Mouse (Mus musculus) midbrain, embryonic 12.5 days (tissue): ENCODE data around the gene Mettl14. TPM values are rescaled to one million over a fixed set of nuclear protein-coding genes. Genes with fewer than 3 reads are reported as not detected.

Experiments used
- ATAC-seq: fragments of 200-750 bp; cut with Nextera tagmentation; 2 replicates; pipeline ENCODE4 v1.8.0; 2017; ENCODE audit warnings: low read depth, moderate TSS enrichment, moderate library complexity; ENCODE audit not compliant: low FRiP score
- H3K27ac ChIP-seq: fragments of 300-500 bp; sonication (generic); replicated peaks from 2 replicates; pipeline ENCODE4 v1.5.1; 2016; ENCODE audit warnings: mild to moderate bottlenecking
- H3K27me3 ChIP-seq: fragments of 300-500 bp; sonication (generic); 2 replicates; pipeline ENCODE4 v1.6.1; 2016; ENCODE audit warnings: mild to moderate bottlenecking
- H3K36me3 ChIP-seq: fragments of 300-500 bp; sonication (generic); 2 replicates; pipeline ENCODE4 v1.6.1; 2016
- H3K4me1 ChIP-seq: fragments of 300-500 bp; sonication (generic); 2 replicates; pipeline ENCODE4 v1.6.1; 2016
- H3K4me2 ChIP-seq: fragments of 300-500 bp; sonication (generic); replicated peaks from 2 replicates; pipeline ENCODE4 v1.6.1; 2016; ENCODE audit warnings: mild to moderate bottlenecking, moderate library complexity
- H3K4me3 ChIP-seq: fragments of 300-500 bp; sonication (generic); 2 replicates; pipeline ENCODE4 v1.5.1; 2016; ENCODE audit warnings: mild to moderate bottlenecking
- H3K9ac ChIP-seq: fragments of 300-500 bp; sonication (generic); replicated peaks from 2 replicates; pipeline ENCODE4 v1.6.1; 2016; ENCODE audit warnings: mild to moderate bottlenecking, moderate library complexity
- H3K9me3 ChIP-seq: fragments of 300-500 bp; sonication (generic); 2 replicates; pipeline ENCODE4 v1.6.1; 2016; ENCODE audit warnings: mild to moderate bottlenecking
- WGBS: fragments of 180-500 bp; shearing (Covaris S2); methylation state at CpG from one replicate; pipeline ENCODE4 v1.1.7; 2016; 5-methylcytosine and 5-hydroxymethylcytosine counted together
- polyA plus RNA-seq: library from polyadenylated mRNA; unstranded; fragments of >200 nt; fragmentation: Nextera tagmentation; extraction: Ambion mirVana; gene quantifications from 2 replicates; pipeline ENCODE4 v1.2.1, GENCODE M21; 2016

The Mettl14 gene
- polyA plus RNA-seq, 1 experiment from 2014 or later, result 37.5 TPM

GRCm38 (mm10) chr3:123353183-123353582, 32.7 kb downstream of the Mettl14 start:
- no peak overlapping the region for H3K4me3 ChIP-seq
- H3K9ac ChIP-seq, result no peak overlapping the region
- 69% methylated on average over 6 of the region's 6 CpGs for WGBS
- H3K4me1 ChIP-seq, result no peaks in the 10 kb centered on the region
- no peak overlapping the region for H3K27ac ChIP-seq
- 0 out of 2 replicates have a peak, but pooled peaks cover 3% of the 10 kb centered on the region for H3K27me3 ChIP-seq
- ATAC-seq, result no peak
- H3K36me3 ChIP-seq, result no peaks in the 10 kb centered on the region
- no peak overlapping the region for H3K4me2 ChIP-seq
- H3K9me3 ChIP-seq, result no peaks in the 10 kb centered on the region

DNA sequence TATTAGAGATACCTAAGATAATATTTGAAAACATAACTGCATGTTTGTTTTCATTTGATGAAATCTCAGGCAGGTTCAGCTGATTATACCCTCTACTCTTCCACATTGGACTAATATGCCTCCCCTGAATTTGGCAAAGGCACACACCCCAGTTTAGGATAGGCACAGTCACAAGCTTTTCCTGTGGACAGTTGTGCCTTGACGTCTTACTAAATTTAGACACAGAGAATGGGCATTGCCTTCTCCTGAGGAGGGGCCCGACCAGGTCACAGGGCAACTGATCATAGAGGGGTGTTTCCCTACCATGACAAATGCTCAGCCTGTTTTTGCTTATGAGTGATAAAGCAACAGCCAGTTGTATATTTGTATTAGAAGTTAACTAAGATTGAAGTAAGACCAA, 34.4 kb downstream of the Mettl14 start:
- Histone ChIP-seq H3K4me1 (no peaks in the 10 kb centered on the region), H3K36me3 (no peaks in the 10 kb centered on the region), H3K9me3 (no peaks in the 10 kb centered on the region), H3K9ac (no peak overlapping the region), H3K27me3 (0 out of 2 replicates have a peak, but pooled peaks cover 3% of the 10 kb centered on the region), H3K4me2 (no peak overlapping the region), H3K4me3 (no peak overlapping the region), H3K27ac (no peak overlapping the region)
- no peak for ATAC-seq
- WGBS, result 76% methylated on average over 2 of the region's 2 CpGs

DNA sequence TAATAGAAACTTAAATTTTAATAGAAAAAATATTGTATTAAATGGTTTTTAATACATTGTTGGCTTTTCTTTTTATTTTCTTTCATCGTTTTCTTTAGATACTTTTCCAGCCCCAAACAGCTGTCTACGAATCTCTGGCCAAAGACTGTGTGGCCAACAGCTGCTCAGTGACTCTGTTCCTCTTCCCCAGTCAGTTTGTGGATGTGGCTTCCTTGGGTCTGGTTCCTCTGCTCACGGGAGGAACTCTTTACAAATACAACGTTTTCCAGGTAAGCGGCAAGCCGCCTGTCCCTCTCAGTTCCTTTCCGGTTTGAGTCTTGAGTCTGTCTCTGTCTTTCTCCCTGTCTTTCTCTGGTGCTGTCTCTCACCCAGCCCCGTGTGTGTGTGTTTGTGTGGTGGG, 35.3 kb downstream of the Mettl14 start:
- Histone ChIP-seq H3K9me3 (no peaks in the 10 kb centered on the region), H3K4me2 (no peak overlapping the region), H3K36me3 (no peaks in the 10 kb centered on the region), H3K27me3 (0 out of 2 replicates have a peak, but pooled peaks cover 3% of the 10 kb centered on the region), H3K9ac (no peak overlapping the region), H3K27ac (no peak overlapping the region), H3K4me1 (no peaks in the 10 kb centered on the region), H3K4me3 (no peak overlapping the region)
- ATAC-seq, result no peak
- 86% methylated on average over 8 of the region's 8 CpGs for WGBS

DNA sequence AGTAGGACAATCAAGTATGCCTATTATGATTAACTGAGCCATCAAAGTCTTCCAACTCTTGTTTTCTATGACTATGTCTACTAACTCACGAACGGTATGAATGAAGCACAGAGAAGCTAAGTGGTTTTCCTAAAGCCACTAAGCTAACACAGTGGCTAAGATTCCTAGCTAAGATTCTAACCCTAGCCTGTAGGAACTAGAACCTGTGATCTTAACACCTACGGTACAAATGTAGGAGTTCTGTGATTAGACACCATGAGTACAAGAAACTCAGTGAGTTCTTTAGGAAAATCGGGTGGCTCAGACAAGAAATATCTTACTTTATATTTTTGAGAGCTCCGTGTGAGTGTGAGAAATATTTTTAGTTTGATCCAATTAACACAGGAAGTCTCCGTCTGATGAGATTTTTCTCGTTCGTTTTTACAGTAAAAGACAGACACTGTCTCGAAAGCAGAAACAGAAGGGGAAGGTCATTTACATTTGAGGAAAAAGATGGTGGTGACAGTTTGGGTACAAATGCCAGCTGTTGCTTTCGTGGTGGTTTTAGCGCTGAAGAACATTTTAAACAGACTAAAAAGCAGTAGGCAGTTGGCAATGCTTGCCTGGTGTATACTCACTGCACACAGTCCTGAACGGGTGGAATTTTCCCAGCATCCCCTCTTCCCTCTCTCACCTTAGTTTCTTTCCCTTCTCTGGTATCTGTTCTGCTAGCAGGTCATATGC, 37.7 kb downstream of the Mettl14 start:
- H3K27me3 ChIP-seq, result 0 out of 2 replicates have a peak, but pooled peaks cover 3% of the 10 kb centered on the region
- no peak overlapping the region for H3K4me2 ChIP-seq
- no peaks in the 10 kb centered on the region for H3K4me1 ChIP-seq
- 93% methylated on average over 12 of the region's 12 CpGs for WGBS
- no peaks in the 10 kb centered on the region for H3K9me3 ChIP-seq
- no peaks in the 10 kb centered on the region for H3K36me3 ChIP-seq
- H3K27ac ChIP-seq, result no peak overlapping the region
- no peak overlapping the region for H3K4me3 ChIP-seq
- H3K9ac ChIP-seq, result no peak overlapping the region
- ATAC-seq, result no peak

DNA sequence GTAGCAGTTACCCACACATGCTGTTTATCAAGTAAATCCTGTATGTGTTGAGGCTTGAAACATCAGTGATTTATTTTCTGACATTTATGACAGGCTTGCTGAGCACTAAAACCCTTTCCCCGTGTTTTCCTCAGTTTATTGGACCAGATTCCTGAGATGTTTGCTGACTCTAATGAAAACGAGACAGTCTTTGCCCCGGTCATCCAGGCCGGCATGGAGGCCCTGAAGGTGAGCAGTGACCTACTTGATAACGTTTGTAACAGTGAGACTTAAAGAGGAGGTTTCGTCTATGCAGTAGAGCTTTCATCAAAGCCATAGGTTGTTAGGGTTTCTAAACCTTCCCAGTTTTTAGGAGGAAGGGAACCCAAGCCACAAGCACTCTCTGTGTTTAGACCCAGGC, 42.2 kb downstream of the Mettl14 start:
- Histone ChIP-seq H3K27me3 (no peaks in the 10 kb centered on the region), H3K4me2 (no peak overlapping the region), H3K4me1 (no peaks in the 10 kb centered on the region), H3K4me3 (no peak overlapping the region), H3K27ac (no peak overlapping the region), H3K36me3 (no peaks in the 10 kb centered on the region), H3K9ac (no peak overlapping the region), H3K9me3 (no peaks in the 10 kb centered on the region)
- ATAC-seq, result no peak
- WGBS, result 81% methylated on average over 6 of the region's 6 CpGs

- ATAC-seq, result no peak
- H3K4me2 ChIP-seq, result no peak overlapping the region
- 84% methylated on average over 2 of the region's 2 CpGs for WGBS
Observed at GRCm38 (mm10) chr3:123341049-123341448, 44.9 kb downstream of the Mettl14 start.

GRCm38 (mm10) chr3:123338666-123339195, 47.2 kb downstream of the Mettl14 start:
- H3K9ac ChIP-seq, result no peak overlapping the region
- WGBS, result 75% methylated on average over 12 of the region's 12 CpGs
- no peak for ATAC-seq

More at GRCm38 (mm10) chr3:123341049-123341448, 44.9 kb downstream of the Mettl14 start:
- Histone ChIP-seq H3K36me3 (no peaks in the 10 kb centered on the region), H3K4me1 (no peaks in the 10 kb centered on the region), H3K27me3 (no peaks in the 10 kb centered on the region), H3K4me3 (no peak overlapping the region), H3K27ac (no peak overlapping the region), H3K9ac (no peak overlapping the region), H3K9me3 (no peaks in the 10 kb centered on the region)

DNA sequence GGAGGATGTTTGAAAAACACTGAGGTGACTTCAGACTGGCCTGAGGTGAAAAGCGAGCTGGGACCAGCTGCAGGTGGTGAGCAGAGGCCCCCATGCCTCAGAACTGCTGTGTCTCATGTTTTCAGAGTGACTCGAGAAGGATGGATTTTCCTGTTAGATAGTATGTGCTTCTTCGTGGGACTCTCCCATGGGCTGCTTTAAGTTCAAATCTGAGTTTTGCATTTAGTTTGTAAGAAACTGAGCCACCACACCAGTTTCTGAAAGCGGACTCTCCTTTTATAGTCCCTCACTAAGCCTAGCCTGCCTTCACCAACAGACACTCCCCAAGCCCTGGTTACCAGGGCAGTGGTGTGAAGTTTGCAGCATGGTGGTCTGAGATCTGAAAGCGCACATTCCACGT, 48.1 kb downstream of the Mettl14 start:
- no peaks in the 10 kb centered on the region for H3K27me3 ChIP-seq
- H3K9me3 ChIP-seq, result no peaks in the 10 kb centered on the region
- no peak overlapping the region for H3K9ac ChIP-seq
- H3K4me1 ChIP-seq, result no peaks in the 10 kb centered on the region
- no peak overlapping the region for H3K4me2 ChIP-seq
- no peak overlapping the region for H3K4me3 ChIP-seq
- no peaks in the 10 kb centered on the region for H3K36me3 ChIP-seq
- ATAC-seq, result no peak
- WGBS, result 76% methylated on average over 6 of the region's 6 CpGs
- H3K27ac ChIP-seq, result no peak overlapping the region

More at GRCm38 (mm10) chr3:123338666-123339195, 47.2 kb downstream of the Mettl14 start:
- Histone ChIP-seq H3K27me3 (no peaks in the 10 kb centered on the region), H3K9me3 (no peaks in the 10 kb centered on the region), H3K4me1 (no peaks in the 10 kb centered on the region), H3K4me3 (no peak overlapping the region), H3K27ac (no peak overlapping the region), H3K36me3 (no peaks in the 10 kb centered on the region), H3K4me2 (no peak overlapping the region)

GRCm38 (mm10) chr3:123336951-123337350, 49.0 kb downstream of the Mettl14 start:
- no peak overlapping the region for H3K27ac ChIP-seq
- ATAC-seq, result no peak
- no peaks in the 10 kb centered on the region for H3K9me3 ChIP-seq
- WGBS, result 77% methylated on average over 5 of the region's 5 CpGs
- no peaks in the 10 kb centered on the region for H3K4me1 ChIP-seq
- no peaks in the 10 kb centered on the region for H3K36me3 ChIP-seq
- H3K4me2 ChIP-seq, result no peak overlapping the region
- H3K9ac ChIP-seq, result no peak overlapping the region
- H3K27me3 ChIP-seq, result no peaks in the 10 kb centered on the region
- H3K4me3 ChIP-seq, result no peak overlapping the region

DNA sequence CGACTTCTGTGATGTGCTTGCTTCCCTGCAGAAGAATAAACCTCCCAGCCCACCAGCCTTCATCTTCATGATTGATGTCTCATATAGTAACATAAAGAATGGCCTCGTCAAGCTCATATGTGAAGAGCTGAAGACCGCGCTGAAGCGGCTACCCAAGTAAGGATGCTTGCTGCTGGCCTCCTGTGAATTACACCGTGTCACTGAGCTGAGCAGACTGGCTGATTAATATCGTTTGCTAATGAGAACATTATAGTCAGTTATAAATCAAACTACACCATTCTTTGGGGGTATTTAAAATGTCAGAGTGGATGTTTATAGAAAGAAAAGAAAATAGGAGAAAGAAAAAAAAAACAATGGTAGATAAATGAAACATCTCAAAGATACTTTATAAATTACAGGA, 49.5 kb downstream of the Mettl14 start:
- Histone ChIP-seq H3K4me3 (no peak overlapping the region), H3K27ac (no peak overlapping the region), H3K36me3 (no peaks in the 10 kb centered on the region), H3K4me2 (no peak overlapping the region), H3K27me3 (no peaks in the 10 kb centered on the region), H3K9ac (no peak overlapping the region), H3K4me1 (no peaks in the 10 kb centered on the region), H3K9me3 (no peaks in the 10 kb centered on the region)
- no peak for ATAC-seq
- WGBS, result 89% methylated on average over 7 of the region's 7 CpGs

GRCm38 (mm10) chr3:123335480-123335879, 50.4 kb downstream of the Mettl14 start:
- no peak for ATAC-seq
- WGBS, result 81% methylated on average over 3 of the region's 3 CpGs

GRCm38 (mm10) chr3:123334947-123335346, 51.0 kb downstream of the Mettl14 start:
- no peak for ATAC-seq
- Histone ChIP-seq H3K4me3 (no peak overlapping the region), H3K9me3 (no peaks in the 10 kb centered on the region), H3K4me1 (no peaks in the 10 kb centered on the region), H3K36me3 (no peaks in the 10 kb centered on the region), H3K9ac (no peak overlapping the region), H3K27ac (no peak overlapping the region), H3K4me2 (no peak overlapping the region), H3K27me3 (no peaks in the 10 kb centered on the region)
- 84% methylated on average over 7 of the region's 7 CpGs for WGBS

More at GRCm38 (mm10) chr3:123335480-123335879, 50.4 kb downstream of the Mettl14 start:
- Histone ChIP-seq H3K36me3 (no peaks in the 10 kb centered on the region), H3K9ac (no peak overlapping the region), H3K27me3 (no peaks in the 10 kb centered on the region), H3K4me1 (no peaks in the 10 kb centered on the region), H3K27ac (no peak overlapping the region), H3K9me3 (no peaks in the 10 kb centered on the region), H3K4me2 (no peak overlapping the region), H3K4me3 (no peak overlapping the region)
